Mouse (Mus musculus): ENCODE data around the gene Rasgrf1.

GRCm38 (mm10) chr9:89970886-89971486, 61.3 kb downstream of the Rasgrf1 start:
- no peak for TF ChIP-seq POLR2A (IDR thresholded peaks at IDR 0.05; ENCODE audit: low read depth, low read length)
- no peak for TF ChIP-seq CTCF (conservative IDR thresholded peaks at IDR 0.05; ENCODE audit: insufficient read depth, insufficient read length, low read depth, low read length)

All from kidney, adult 2 months (tissue).